Mouse (Mus musculus): ENCODE results near the gene Gm10912. TPM values are rescaled to one million over a fixed set of nuclear protein-coding genes. Genes with fewer than 3 reads are reported as not detected.
"Not testable (repeated sequence)": the region's sequence is repeated elsewhere in the genome, so short reads cannot be mapped to it uniquely, and the experiment has no call there.

Gm10912 gene
- polyA plus RNA-seq, 1 experiment from 2014 or later, result not detected

DNA sequence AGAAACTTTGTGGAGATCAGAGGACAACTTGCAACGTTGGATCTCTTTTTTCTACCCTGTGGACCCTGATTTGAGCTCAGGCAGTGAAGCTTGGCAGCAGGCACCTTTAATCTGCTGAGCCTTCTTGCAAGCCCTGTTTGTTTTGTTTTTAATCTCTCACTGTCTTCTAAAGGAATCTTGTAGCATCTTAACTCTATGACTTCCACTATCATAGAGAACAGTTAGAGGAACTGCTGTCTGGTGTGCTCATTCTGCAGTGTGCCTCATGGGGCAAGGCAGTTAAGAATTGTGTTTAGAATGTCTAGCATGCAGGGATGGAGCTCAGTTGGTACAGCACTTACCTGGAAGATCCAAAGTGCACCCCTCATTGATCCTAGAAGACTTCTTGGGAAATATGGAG is 34.3 kb downstream of the Gm10912 start:
- Histone ChIP-seq H3K9ac (replicated peaks) (no peak overlapping the region), H3K4me3 (no peak overlapping the region), H3K9me3 (no peaks in the 10 kb centered on the region), H3K4me2 (replicated peaks) (no peak overlapping the region), H3K27ac (replicated peaks) (no peak overlapping the region), H3K4me1 (peaks cover 11% of the 10 kb centered on the region), H3K27me3 (no peaks in the 10 kb centered on the region), H3K36me3 (no peaks in the 10 kb centered on the region)
- ATAC-seq (ENCODE audit: low FRiP score, low read depth), result no peak
- WGBS, result 26% methylated on average over 1 of the region's 1 CpGs

DNA sequence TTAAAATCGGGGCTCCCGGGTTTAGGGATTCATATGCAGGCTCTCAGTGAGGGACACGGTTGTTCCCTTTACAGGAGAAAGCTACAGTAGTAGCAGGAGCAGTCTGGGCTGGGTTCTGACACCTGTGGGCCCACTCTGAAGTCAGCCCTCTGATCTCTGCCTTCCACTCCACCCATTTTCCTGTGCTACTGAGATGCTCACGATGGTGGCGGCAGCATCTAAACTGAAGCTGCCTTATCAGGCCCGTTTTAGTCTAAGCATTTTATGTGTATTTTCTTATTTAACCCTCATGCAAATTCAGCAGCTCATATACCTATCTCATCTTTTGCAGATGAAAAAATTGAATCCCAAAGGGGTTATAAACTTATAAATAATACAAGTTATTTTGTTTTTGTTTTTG is 39.2 kb downstream of the Gm10912 start:
- no peak for ATAC-seq (ENCODE audit: low FRiP score, low read depth)
- no peak overlapping the region for H3K4me3 ChIP-seq
- H3K9me3 ChIP-seq, result no peaks in the 10 kb centered on the region
- H3K4me2 ChIP-seq (replicated peaks), result no peak overlapping the region
- H3K4me1 ChIP-seq, result no peaks in the 10 kb centered on the region
- H3K27ac ChIP-seq (replicated peaks), result no peak overlapping the region
- H3K9ac ChIP-seq (replicated peaks), result no peak overlapping the region
- 89% methylated on average over 6 of the region's 6 CpGs for WGBS
- H3K36me3 ChIP-seq, result no peaks in the 10 kb centered on the region
- H3K27me3 ChIP-seq, result no peaks in the 10 kb centered on the region

- not testable (repeated sequence) for ATAC-seq (ENCODE audit: low FRiP score, low read depth); H3K9ac ChIP-seq (replicated peaks); H3K9me3 ChIP-seq; H3K4me1 ChIP-seq; H3K4me2 ChIP-seq (replicated peaks); H3K27ac ChIP-seq (replicated peaks); H3K27me3 ChIP-seq; H3K36me3 ChIP-seq; H3K4me3 ChIP-seq
- WGBS, result 95% methylated on average over 2 of the region's 2 CpGs
These were observed 43.4 kb downstream of the Gm10912 start for GRCm38 (mm10) chr2:104109021-104109420.

- no peaks in the 10 kb centered on the region for H3K27me3 ChIP-seq
- H3K9me3 ChIP-seq, result no peaks in the 10 kb centered on the region
- H3K36me3 ChIP-seq, result no peaks in the 10 kb centered on the region
- H3K4me1 ChIP-seq, result no peaks in the 10 kb centered on the region
- H3K4me3 ChIP-seq, result no peak overlapping the region
- ATAC-seq (ENCODE audit: low FRiP score, low read depth), result no peak
- no peak overlapping the region for H3K4me2 ChIP-seq (replicated peaks)
- no peak overlapping the region for H3K27ac ChIP-seq (replicated peaks)
- no peak overlapping the region for H3K9ac ChIP-seq (replicated peaks)
- 80% methylated on average over 2 of the region's 2 CpGs for whole genome bisulfite sequencing
These were observed 43.9 kb downstream of the Gm10912 start for GRCm38 (mm10) chr2:104109528-104109927.

GRCm38 (mm10) chr2:104110031-104110430 is 44.4 kb downstream of the Gm10912 start:
- 90% methylated on average over 4 of the region's 4 CpGs for WGBS
- Histone ChIP-seq H3K4me3 (no peak overlapping the region), H3K27ac (replicated peaks) (no peak overlapping the region), H3K4me2 (replicated peaks) (no peak overlapping the region), H3K9me3 (no peaks in the 10 kb centered on the region), H3K27me3 (no peaks in the 10 kb centered on the region), H3K36me3 (no peaks in the 10 kb centered on the region), H3K4me1 (no peaks in the 10 kb centered on the region), H3K9ac (replicated peaks) (no peak overlapping the region)
- ATAC-seq (ENCODE audit: low FRiP score, low read depth), result no peak

GRCm38 (mm10) chr2:104111170-104111797 is 45.7 kb downstream of the Gm10912 start:
- H3K36me3 ChIP-seq; ATAC-seq (ENCODE audit: low FRiP score, low read depth); H3K27ac ChIP-seq (replicated peaks); H3K9me3 ChIP-seq; H3K4me2 ChIP-seq (replicated peaks); H3K4me1 ChIP-seq; H3K9ac ChIP-seq (replicated peaks); H3K27me3 ChIP-seq; H3K4me3 ChIP-seq: not testable (repeated sequence)
- WGBS, result no CpG with 5 or more reads among the region's 1 CpGs

DNA sequence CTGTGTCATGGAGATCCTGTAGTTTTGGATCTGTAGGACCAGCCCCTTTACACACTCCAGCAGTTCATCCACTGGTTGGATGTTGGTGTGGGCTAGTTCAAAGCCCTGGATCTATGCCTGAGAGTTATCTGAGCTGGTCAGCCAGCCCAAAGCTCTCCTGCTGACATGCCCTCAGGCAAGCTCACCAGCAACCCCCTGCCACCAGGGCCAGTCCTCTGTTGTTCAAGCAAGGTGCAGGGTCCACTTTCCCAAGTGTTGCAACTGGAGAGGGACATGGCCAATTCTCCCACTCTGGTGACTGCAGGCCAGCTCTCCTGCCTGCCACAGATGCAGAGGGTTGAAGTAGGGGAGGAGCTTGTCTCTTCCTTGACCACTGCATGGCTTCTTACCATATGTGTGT is 47.9 kb downstream of the Gm10912 start:
- not testable (repeated sequence) for H3K4me1 ChIP-seq; H3K36me3 ChIP-seq; H3K9ac ChIP-seq (replicated peaks); H3K4me2 ChIP-seq (replicated peaks); H3K27me3 ChIP-seq; H3K27ac ChIP-seq (replicated peaks); H3K9me3 ChIP-seq; H3K4me3 ChIP-seq; ATAC-seq (ENCODE audit: low FRiP score, low read depth)

DNA sequence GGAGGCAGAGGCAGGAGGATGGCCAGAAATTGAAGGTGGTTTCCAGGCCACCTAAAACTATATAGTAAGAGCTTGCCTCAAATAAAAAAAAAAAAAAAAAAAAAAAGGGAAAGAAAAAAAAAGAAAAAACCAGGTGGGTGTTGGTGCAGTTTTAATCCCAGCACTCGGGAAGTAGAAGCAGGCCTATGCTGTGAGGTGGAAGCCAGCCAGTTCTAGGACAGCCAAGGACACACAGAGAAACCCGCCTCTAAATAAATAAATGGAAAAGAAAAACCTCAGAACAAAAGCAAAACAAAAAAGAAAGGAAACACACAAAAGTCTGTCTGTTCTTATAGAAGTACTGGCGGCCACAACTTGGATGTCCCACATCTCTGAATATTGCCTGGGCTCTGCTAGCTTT is 49.3 kb downstream of the Gm10912 start:
- 85% methylated on average over 3 of the region's 3 CpGs for WGBS
- no peaks in the 10 kb centered on the region for H3K4me1 ChIP-seq
- ATAC-seq (ENCODE audit: low FRiP score, low read depth), result no peak

More for the DNA sequence above, 49.3 kb downstream of the Gm10912 start:
- H3K27ac ChIP-seq (replicated peaks), result no peak overlapping the region
- no peak overlapping the region for H3K4me3 ChIP-seq
- H3K9ac ChIP-seq (replicated peaks), result no peak overlapping the region
- no peaks in the 10 kb centered on the region for H3K27me3 ChIP-seq
- no peaks in the 10 kb centered on the region for H3K9me3 ChIP-seq
- no peaks in the 10 kb centered on the region for H3K36me3 ChIP-seq
- no peak overlapping the region for H3K4me2 ChIP-seq (replicated peaks)

Other genes starting within 250 kb of the Gm10912 start
- gene Lmo2, start 107.8 kb upstream of the Gm10912 start, polyA plus RNA-seq (2016; fragmentation: Nextera tagmentation; extraction: Ambion mirVana), result 28.5 and 29.8 TPM in 2 replicates
- gene Fbxo3, start 38.1 kb upstream of the Gm10912 start, polyA plus RNA-seq (2016; fragmentation: Nextera tagmentation; extraction: Ambion mirVana), result 58.8 and 60.8 TPM in 2 replicates
- gene 4931422A03Rik, start 37.5 kb upstream of the Gm10912 start, polyA plus RNA-seq (2016; fragmentation: Nextera tagmentation; extraction: Ambion mirVana), result 2.0 and 2.6 TPM in 2 replicates
- gene Gm10799, start 2.7 kb downstream of the Gm10912 start, polyA plus RNA-seq (2016; fragmentation: Nextera tagmentation; extraction: Ambion mirVana), result not detected in 2 replicates
- gene Cd59b, start 4.0 kb downstream of the Gm10912 start, polyA plus RNA-seq (2016; fragmentation: Nextera tagmentation; extraction: Ambion mirVana), result 3.2 TPM in 2 replicates
- gene Cd59a, start 30.0 kb downstream of the Gm10912 start, polyA plus RNA-seq (2016; fragmentation: Nextera tagmentation; extraction: Ambion mirVana), result 22.5 and 25.0 TPM in 2 replicates
- not detected in 2 replicates for gene A930018P22Rik, start 56.9 kb downstream of the Gm10912 start, polyA plus RNA-seq (2016; fragmentation: Nextera tagmentation; extraction: Ambion mirVana)

All from midbrain, embryonic 12.5 days (tissue).